Mouse (Mus musculus) megakaryocyte, embryonic 14.5 days (primary cell): ENCODE results near the gene Il15.

Source experiments
- FLI1 ChIP-seq: IDR thresholded peaks from 2 replicates; pipeline ENCODE4 v1.6.1; 2012; ENCODE audit warnings: low read length, inconsistent platforms, mixed read lengths
- GATA1 ChIP-seq: IDR thresholded peaks from 3 replicates; pipeline ENCODE4 v1.6.1; 2012; ENCODE audit warnings: mixed read lengths, low read length, inconsistent platforms, borderline replicate concordance

- TF ChIP-seq GATA1: no peak
- no peak for TF ChIP-seq FLI1
Measured at GRCm38 (mm10) chr8:82401490-82401889, 1.5 kb downstream of the Il15 start.
